Mouse (Mus musculus) bone marrow, adult 2 months (tissue): Measurements from ENCODE around the gene Tmem72.

Experiments used
- CTCF ChIP-seq: fragments of 200-500 bp; IDR thresholded peaks from 2 replicates; pipeline ENCODE4 v1.5.1; 2011; ENCODE audit warnings: low read length, control low read depth; ENCODE audit not compliant: control insufficient read depth, insufficient read depth
- POLR2A ChIP-seq: fragments of 200-500 bp; IDR thresholded peaks from 2 replicates; pipeline ENCODE4 v1.6.1; 2011; ENCODE audit warnings: low read depth, mild to moderate bottlenecking, control low read depth, low read length, borderline replicate concordance; ENCODE audit not compliant: control insufficient read depth

GRCm38 (mm10) chr6:116642942-116643341 is 73.8 kb downstream of the Tmem72 start:
- TF ChIP-seq CTCF (no peak), POLR2A (no peak)
